Mouse (Mus musculus): ENCODE measurements around the gene Il11ra1. TPM values are rescaled to one million over a fixed set of nuclear protein-coding genes. Genes with fewer than 3 reads are reported as not detected.

Il11ra1 gene
- polyA plus RNA-seq, 1 experiment from 2014 or later = 32.7 TPM

- Histone ChIP-seq H3K27ac (no peak overlapping the region), H3K27me3 (peaks cover 17% of the 10 kb centered on the region), H3K36me3 (peaks cover 13% of the 10 kb centered on the region), H3K4me1 (replicated peaks) (peaks cover 25% of the 10 kb centered on the region), H3K4me2 (no peak overlapping the region), H3K9me3 (replicated peaks) (no peaks in the 10 kb centered on the region), H3K4me3 (replicated peaks) (no peak overlapping the region), H3K9ac (no peak overlapping the region)
- ATAC-seq (ENCODE audit: low read depth) = no peak
- 33% methylated on average over 8 of the region's 8 CpGs for WGBS (ENCODE audit: insufficient replicate concordance)
- DNase-seq = no peak
Measured at GRCm38 (mm10) chr4:41737602-41738255, 37.9 kb downstream of the Il11ra1 start.

- H3K4me3 ChIP-seq (replicated peaks) = no peak overlapping the region
- H3K4me2 ChIP-seq = no peak overlapping the region
- ATAC-seq (ENCODE audit: low read depth) (no peak), DNase-seq (no peak)
- peaks cover 25% of the 10 kb centered on the region for H3K4me1 ChIP-seq (replicated peaks)
- peaks cover 13% of the 10 kb centered on the region for H3K36me3 ChIP-seq
- WGBS (ENCODE audit: insufficient replicate concordance) = 58% methylated on average over 1 of the region's 1 CpGs
- no peak overlapping the region for H3K9ac ChIP-seq
- no peaks in the 10 kb centered on the region for H3K9me3 ChIP-seq (replicated peaks)
- H3K27ac ChIP-seq = no peak overlapping the region
- H3K27me3 ChIP-seq = peaks cover 12% of the 10 kb centered on the region
Measured at GRCm38 (mm10) chr4:41738256-41738603, 38.4 kb downstream of the Il11ra1 start.

GRCm38 (mm10) chr4:41739260-41739659 lies 39.5 kb downstream of the Il11ra1 start:
- WGBS (ENCODE audit: insufficient replicate concordance) = 85% methylated on average over 13 of the region's 13 CpGs
- ATAC-seq (ENCODE audit: low read depth) = no peak
- peaks cover 3% of the 10 kb centered on the region for H3K27me3 ChIP-seq
- no peak overlapping the region; the same call in 1 of the 2 replicates for H3K4me3 ChIP-seq (replicated peaks)
- no peak overlapping the region for H3K27ac ChIP-seq
- no peak overlapping the region for H3K9ac ChIP-seq
- no peak for DNase-seq
- no peaks in the 10 kb centered on the region for H3K9me3 ChIP-seq (replicated peaks)
- H3K36me3 ChIP-seq = peaks cover 13% of the 10 kb centered on the region
- peaks cover 25% of the 10 kb centered on the region for H3K4me1 ChIP-seq (replicated peaks)
- peak overlapping the region; percentile 97; the same call in 1 of the 2 replicates for H3K4me2 ChIP-seq

- Histone ChIP-seq H3K4me3 (replicated peaks) (peak overlapping the region; percentile 72), H3K9me3 (replicated peaks) (no peaks in the 10 kb centered on the region), H3K36me3 (peaks cover 13% of the 10 kb centered on the region), H3K4me1 (replicated peaks) (peaks cover 25% of the 10 kb centered on the region), H3K27ac (peak overlapping the region; percentile 72), H3K27me3 (no peaks in the 10 kb centered on the region), H3K4me2 (peak overlapping the region; percentile 97), H3K9ac (peak overlapping the region; percentile 77)
- under 1% methylated on average over 48 of the region's 48 CpGs for WGBS (ENCODE audit: insufficient replicate concordance)
- ATAC-seq (ENCODE audit: low read depth) (peak; percentile 84), DNase-seq (no peak)
Measured at GRCm38 (mm10) chr4:41740380-41741157, 40.8 kb downstream of the Il11ra1 start.

GRCm38 (mm10) chr4:41741158-41741560 lies 41.4 kb downstream of the Il11ra1 start:
- WGBS (ENCODE audit: insufficient replicate concordance) = under 1% methylated on average over 27 of the region's 27 CpGs
- DNase-seq (peak; percentile 90), ATAC-seq (ENCODE audit: low read depth) (peak; percentile 94)
- H3K27ac ChIP-seq = peak overlapping the region; percentile 72
- peak overlapping the region; percentile 77 for H3K9ac ChIP-seq
- peaks cover 13% of the 10 kb centered on the region for H3K36me3 ChIP-seq
- H3K9me3 ChIP-seq (replicated peaks) = peaks cover 4% of the 10 kb centered on the region; the same call in 1 of the 2 replicates
- peak overlapping the region; percentile 97 for H3K4me2 ChIP-seq
- no peaks in the 10 kb centered on the region for H3K27me3 ChIP-seq
- H3K4me1 ChIP-seq (replicated peaks) = peaks cover 25% of the 10 kb centered on the region
- peak overlapping the region; percentile 72 for H3K4me3 ChIP-seq (replicated peaks)

GRCm38 (mm10) chr4:41744131-41744530 lies 44.3 kb downstream of the Il11ra1 start:
- peaks cover 3% of the 10 kb centered on the region for H3K36me3 ChIP-seq
- peaks cover 6% of the 10 kb centered on the region; the same call in 1 of the 2 replicates for H3K9me3 ChIP-seq (replicated peaks)
- no peak for ATAC-seq (ENCODE audit: low read depth)
- H3K4me2 ChIP-seq = no peak overlapping the region
- H3K27ac ChIP-seq = no peak overlapping the region
- no peak overlapping the region for H3K4me3 ChIP-seq (replicated peaks)
- no peak for DNase-seq
- H3K9ac ChIP-seq = no peak overlapping the region
- H3K27me3 ChIP-seq = no peaks in the 10 kb centered on the region
- WGBS (ENCODE audit: insufficient replicate concordance) = 48% methylated on average over 2 of the region's 2 CpGs
- peaks cover 25% of the 10 kb centered on the region for H3K4me1 ChIP-seq (replicated peaks)

- Histone ChIP-seq H3K36me3 (no peaks in the 10 kb centered on the region), H3K9me3 (replicated peaks) (peaks cover 6% of the 10 kb centered on the region; the same call in 1 of the 2 replicates), H3K4me1 (replicated peaks) (peaks cover 18% of the 10 kb centered on the region), H3K27me3 (no peaks in the 10 kb centered on the region), H3K9ac (no peak overlapping the region), H3K4me3 (replicated peaks) (no peak overlapping the region), H3K4me2 (no peak overlapping the region), H3K27ac (no peak overlapping the region)
- DNase-seq (no peak), ATAC-seq (ENCODE audit: low read depth) (no peak)
- WGBS (ENCODE audit: insufficient replicate concordance) = 58% methylated on average over 1 of the region's 1 CpGs
Measured at GRCm38 (mm10) chr4:41745021-41745420, 45.2 kb downstream of the Il11ra1 start.

GRCm38 (mm10) chr4:41754797-41755337 lies 55.1 kb downstream of the Il11ra1 start, which contains the start of gene Galt:
Gene Galt, plus strand, starts transcription at chr4:41755228.
- 0 out of 2 replicates have a peak, but pooled peaks cover 3% of the 10 kb centered on the region for H3K27me3 ChIP-seq
- no peak for DNase-seq
- WGBS (ENCODE audit: insufficient replicate concordance) = 16% methylated on average over 14 of the region's 14 CpGs
- peak within 1 kb of the TSS; percentile 88 for H3K27ac ChIP-seq
- H3K9me3 ChIP-seq (replicated peaks) = no peaks in the 10 kb centered on the region
- peak within 1 kb of the TSS; percentile 92 for H3K4me2 ChIP-seq
- H3K9ac ChIP-seq = peak within 1 kb of the TSS; percentile 83
- ATAC-seq (ENCODE audit: low read depth) = peak; percentile 71
- peak within 1 kb of the TSS; percentile 78 for H3K4me3 ChIP-seq (replicated peaks)
- peaks cover 26% of the 10 kb centered on the region for H3K4me1 ChIP-seq (replicated peaks)
- H3K36me3 ChIP-seq = peaks cover 19% of the 10 kb centered on the region; the same call in 1 of the 2 replicates

- Histone ChIP-seq H3K27me3 (0 out of 2 replicates have a peak, but pooled peaks cover under 1% of the 10 kb centered on the region), H3K4me2 (peak within 1 kb of the TSS; percentile 92), H3K9me3 (replicated peaks) (no peaks in the 10 kb centered on the region), H3K36me3 (peaks cover 19% of the 10 kb centered on the region; the same call in 1 of the 2 replicates), H3K4me1 (replicated peaks) (peaks cover 34% of the 10 kb centered on the region), H3K9ac (peak within 1 kb of the TSS; percentile 83), H3K4me3 (replicated peaks) (peak within 1 kb of the TSS; percentile 78), H3K27ac (peak within 1 kb of the TSS; percentile 88)
- DNase-seq = peak; percentile 86
- under 1% methylated on average over 57 of the region's 57 CpGs for WGBS (ENCODE audit: insufficient replicate concordance)
- peak; percentile 81 for ATAC-seq (ENCODE audit: low read depth)
Measured at GRCm38 (mm10) chr4:41755338-41756305, 55.8 kb downstream of the Il11ra1 start, which contains the start of gene Sigmar1. Gene Sigmar1, minus strand, starts transcription at chr4:41756157.

- 69% methylated on average over 8 of the region's 8 CpGs for WGBS (ENCODE audit: insufficient replicate concordance)
- no peak overlapping the region for H3K27ac ChIP-seq
- H3K36me3 ChIP-seq = peaks cover 19% of the 10 kb centered on the region; the same call in 1 of the 2 replicates
- DNase-seq = no peak
- no peak for ATAC-seq (ENCODE audit: low read depth)
- H3K4me2 ChIP-seq = peak overlapping the region; percentile 92
- H3K27me3 ChIP-seq = no peaks in the 10 kb centered on the region
- no peaks in the 10 kb centered on the region for H3K9me3 ChIP-seq (replicated peaks)
- H3K4me3 ChIP-seq (replicated peaks) = peak overlapping the region; percentile 78
- H3K4me1 ChIP-seq (replicated peaks) = peaks cover 42% of the 10 kb centered on the region
- peak overlapping the region; percentile 83 for H3K9ac ChIP-seq
Measured at GRCm38 (mm10) chr4:41756440-41756839, 56.7 kb downstream of the Il11ra1 start.
